Mouse (Mus musculus) layer of hippocampus, postnatal 25 days (tissue): ENCODE data around the gene Faah. TPM values are rescaled to one million over a fixed set of nuclear protein-coding genes. Genes with fewer than 3 reads are reported as not detected.

Experiments used
- DNase-seq, 2 experiments: peaks; one replicate each; pipeline ENCODE4 v3.0.0; 2022; ENCODE audit warnings: mixed read lengths in 2 of 2, low spot score in 1 of 2; ENCODE audit errors: extremely low spot score in 1 of 2
- total RNA-seq, 2 experiments: library from RNA; stranded (reverse); gene quantifications; 2 replicates each; pipeline ENCODE4 v1.2.3; 2021

Gene Faah
- total RNA-seq, 2 experiments from 2014 or later = 139 to 163 TPM

DNA sequence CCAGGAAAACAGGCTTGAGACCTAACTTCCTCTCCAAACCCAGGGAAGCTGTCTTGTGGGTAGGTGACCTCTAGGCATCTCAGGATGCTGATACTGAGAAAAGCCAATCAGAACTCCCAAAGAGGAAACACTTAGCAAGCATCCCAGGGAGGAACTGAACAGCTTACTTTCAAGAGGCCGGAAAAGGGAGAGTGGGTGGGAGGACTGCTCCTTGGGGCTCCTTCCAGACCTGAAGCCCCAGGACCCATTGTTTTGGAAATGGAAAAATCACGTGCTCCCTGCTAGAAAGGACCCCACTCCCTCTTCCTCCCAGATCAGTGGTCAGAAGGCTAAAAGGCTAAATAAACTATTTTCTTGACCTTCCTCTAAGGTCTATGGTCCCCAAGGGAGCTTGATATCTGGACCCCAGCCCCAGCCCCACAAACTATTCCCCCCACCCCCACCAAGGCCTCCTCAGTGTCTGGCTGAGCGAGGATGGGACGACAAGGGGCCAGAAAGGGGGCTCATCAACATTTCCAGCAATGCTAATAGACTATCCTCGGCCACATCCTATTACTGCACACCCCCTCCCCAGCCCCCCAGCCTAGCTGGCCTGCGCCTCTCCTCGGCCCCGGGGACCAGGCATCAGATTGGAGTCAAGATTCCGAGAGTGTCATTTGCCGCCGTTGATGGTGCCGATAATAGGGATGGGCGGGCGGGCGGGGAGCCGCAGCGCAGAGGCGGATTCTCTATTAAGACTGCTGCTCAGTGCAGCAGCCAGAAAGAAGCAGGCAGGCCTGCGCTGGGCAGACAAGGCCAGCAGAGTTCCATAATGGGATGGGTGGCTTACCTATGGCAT is 62.9 kb downstream of the Faah start:
- no peak for DNase-seq

DNA sequence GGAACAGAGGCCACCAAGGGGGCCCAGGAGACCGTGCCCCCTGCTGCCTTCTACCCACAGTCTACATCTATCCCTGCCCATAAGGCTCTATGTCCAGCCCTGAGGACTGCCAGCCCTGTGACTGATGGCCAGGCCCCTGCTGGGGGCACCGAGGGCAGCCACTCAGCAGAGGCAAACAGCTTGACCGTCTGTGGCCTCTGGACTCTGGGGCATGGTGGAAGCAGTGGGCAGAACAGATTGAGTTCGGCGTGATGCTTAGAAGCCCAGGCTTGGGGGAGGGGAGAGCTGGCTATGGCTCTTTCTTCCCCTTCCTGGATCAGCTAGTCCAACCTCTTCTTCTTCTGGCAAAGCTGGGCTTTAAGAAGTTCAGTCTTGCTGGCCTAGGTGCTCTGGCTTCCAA is 64.2 kb downstream of the Faah start:
- DNase-seq = no peak

DNA sequence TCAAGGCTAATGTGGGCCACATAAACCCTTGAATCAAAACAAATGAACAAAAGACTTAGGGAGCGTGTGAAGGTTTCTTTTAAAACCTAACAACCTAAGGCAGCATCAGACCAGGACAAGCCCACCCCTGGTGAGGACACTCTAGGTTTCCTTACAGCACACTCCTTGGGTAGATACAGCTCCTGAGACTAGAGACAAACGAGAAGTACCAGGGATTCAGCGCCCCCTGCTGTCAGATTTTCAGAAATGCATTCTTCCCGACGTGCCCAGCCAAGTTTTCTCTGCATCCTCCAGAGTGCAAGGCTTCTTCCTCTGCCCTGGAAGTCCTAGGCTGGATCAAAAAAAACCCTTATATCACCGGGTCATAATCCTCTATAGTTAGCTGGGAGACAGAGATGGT is 65.0 kb downstream of the Faah start:
- DNase-seq = peak; percentile 46 to 77

DNA sequence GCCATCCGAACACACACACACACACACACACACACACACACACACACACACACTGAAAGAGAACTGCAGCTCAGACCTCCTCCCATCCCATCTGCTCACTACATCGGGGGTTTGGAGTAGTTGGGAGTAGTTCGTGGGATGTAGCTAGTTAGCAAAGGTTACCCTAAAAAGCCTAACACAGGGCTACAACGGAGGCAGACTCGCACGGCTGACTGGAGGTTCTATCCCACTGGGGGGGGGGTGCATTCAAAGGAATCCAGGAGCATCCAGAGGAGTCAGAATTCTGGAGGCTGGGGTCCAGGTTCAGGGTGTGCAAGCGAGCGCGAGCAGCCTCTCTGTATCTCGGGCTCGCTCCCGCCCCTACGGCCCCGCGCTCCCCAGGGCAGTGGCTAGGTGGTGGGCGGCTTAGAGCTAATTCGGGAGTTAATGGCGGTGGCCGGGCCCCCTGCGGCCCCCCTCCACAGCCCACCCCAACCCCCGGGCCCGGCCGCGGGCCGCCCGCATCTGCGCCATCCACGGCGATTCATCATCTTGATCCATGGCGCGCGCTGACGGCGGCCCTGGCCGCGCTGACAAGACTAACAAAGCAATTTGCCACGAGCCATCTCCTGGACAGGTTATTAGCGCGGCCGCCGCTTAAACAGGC is 73.9 kb downstream of the Faah start:
- DNase-seq = no peak

DNA sequence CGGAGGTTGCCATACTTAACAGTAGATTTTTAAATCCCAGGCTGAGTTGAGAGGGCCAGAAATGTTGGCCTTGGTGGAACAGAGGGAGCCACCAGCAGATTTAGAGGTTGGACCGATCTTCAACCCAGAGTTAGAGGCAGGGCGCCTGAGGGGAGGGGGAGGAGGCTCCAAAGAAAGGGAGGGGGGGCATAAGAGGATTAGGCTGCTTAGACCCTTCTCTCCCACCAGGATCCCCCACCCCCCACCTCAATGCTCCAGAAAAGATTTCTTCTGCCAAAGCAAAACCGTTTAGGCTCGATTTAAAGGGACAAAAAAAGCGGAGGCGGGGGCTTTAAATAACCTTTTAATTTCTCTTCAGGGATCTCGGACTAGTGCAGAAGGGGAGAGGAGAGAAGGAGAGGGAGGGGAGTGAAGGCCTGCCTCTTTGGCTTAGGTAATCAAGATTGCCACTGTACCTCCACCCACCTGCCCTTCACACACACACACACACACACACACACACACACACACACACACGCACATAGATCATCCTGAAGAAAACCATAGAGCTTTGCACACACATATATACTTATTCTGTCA is 76.4 kb downstream of the Faah start:
- no peak for DNase-seq

DNA sequence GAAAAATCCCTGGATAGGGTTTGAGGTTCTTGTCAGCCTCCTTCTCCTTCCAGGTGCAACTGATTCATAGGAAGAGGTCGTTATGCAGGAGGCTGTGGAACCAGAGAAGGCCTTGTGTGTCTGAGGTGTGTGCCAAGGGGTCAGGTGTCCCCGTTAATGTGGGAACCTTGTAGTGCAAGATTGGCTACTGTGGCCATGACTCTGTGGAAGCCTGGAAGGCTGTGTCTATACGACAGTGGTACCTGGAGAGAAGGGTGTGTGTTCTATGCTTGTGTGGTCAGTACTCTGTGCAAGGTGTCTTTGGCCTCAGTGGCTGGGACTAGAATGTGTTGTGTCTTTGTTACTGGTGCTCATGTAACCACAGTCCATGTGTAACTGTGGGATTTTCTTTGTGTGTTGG is 77.0 kb downstream of the Faah start:
- no peak for DNase-seq

DNA sequence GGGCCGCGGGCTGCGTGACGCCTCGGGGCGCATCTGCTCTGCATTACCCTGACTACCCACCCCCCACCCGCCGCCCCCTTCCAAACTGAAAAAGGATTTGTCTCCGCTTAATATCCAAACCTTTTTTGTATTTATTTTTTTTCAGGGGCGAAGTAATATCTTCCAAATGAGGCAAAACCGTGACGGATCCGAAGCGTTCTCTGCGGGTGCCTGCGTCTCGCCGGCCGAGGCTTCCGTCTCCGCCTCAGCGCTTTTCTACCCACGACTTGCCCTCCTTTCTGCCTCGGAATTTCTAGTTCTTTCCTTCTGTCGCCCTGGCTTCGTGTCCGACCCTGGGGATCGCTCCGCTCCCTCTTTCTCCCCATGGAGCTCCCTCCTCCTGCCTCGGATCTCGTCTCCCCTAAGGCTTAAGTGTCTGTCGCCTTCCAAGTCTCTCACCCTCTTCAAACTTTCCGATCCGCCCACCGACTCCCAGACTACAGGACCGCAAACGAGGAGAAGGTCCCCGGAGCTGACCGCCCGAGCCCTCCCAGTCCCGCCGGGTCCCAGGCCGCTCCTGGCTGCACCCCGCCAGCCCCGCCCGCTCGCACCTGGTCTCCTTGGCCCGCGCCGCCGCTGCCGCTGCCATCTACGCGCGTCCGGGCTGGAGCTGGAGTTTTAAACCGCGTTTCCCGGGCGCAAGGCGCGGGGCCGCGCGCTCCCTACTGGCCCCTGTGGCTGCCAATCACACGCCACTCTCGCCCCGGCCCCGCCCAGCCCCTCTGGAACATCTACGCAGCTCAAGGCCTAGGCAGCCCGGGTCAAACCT is 78.2 kb downstream of the Faah start, which contains the start of gene Dmbx1:
Gene Dmbx1, minus strand, starts transcription at position 632 of the 808 bp plus-strand sequence.
- DNase-seq = no peak

DNA sequence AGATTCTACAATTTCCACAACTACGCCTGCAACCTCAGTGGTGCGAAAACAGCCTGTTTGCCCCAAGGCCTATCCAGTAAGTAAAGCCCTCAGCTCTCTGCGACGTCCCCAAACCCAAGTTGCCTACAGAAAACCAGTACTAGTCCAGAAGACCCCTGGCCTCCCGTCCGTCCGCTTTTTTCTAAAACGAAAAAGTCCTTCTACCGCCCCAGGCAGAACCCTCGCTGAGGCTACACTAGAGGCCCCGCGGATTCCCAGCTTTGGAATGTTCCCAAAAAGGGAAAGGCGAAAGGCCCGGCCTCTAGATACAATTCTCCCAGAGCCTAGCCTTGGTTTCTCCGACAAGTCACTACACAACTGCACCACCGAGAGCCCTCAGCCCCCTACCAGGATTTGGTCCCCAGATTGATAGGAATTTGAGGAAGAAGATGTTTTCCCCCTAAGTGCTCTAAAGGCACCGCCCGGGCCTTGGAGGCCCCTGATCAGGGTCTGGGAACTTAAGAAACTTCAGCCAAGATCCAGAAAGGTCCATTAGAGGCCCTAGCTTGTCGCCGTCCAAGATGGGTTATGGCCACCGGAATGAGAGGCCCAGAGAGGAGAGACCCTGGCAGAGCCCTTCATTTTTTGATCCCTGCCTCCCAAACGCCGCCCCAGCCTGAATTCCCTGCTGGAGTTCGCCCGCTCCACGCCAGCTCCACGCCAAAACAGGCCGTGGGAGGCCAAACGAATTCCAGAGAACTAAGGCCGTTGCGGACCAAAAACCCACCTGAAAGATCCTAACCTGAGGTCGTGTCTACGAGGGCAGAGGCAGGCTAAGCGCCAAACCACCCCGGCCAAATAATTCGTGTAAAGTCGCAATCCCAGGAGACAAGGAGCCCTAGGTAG is 79.2 kb downstream of the Faah start:
- DNase-seq = peak; percentile 26 to 52

DNA sequence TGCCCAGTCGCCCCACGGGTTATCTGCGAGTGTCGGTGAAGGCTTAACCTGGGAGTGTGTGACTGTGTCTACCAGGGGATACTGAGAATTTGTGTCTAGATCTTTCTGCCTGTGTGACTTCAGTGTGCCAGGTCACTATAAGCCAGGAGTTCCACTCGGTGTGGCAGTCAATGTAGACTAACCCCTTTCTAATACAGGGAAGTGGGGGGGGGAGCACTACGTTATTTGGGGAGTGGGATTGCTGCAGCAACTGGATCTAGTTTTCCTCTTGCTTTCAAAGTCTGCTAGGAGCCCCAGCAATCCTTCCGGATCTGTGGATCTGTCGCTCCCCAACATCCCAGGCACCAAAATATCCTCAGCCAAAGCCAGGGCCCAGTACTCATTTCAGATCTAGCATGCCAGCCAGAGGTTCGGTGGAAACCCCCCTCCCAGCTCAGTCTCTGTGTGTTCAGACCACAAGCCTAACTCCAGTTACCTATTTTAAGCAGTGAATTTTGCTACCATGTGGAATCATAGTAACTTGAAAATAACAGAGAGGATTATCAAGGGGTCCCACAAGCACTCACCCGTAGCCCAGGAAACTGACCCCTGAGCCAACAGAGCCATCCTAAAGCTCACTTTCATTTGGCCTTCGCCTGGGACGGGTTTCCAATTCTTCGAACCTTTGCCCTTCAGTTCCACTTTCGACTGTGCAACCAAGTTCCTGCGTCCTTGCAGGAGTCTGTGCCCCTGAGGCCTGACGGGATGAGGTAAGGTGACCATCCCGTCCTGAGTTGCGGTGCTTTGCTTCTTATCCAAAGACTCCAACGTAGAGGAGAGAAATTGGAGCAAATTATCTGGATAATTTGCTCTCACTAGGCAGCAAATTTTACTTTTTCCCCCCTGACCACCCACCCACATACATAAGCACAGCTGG is 80.4 kb downstream of the Faah start:
- no peak for DNase-seq

DNA sequence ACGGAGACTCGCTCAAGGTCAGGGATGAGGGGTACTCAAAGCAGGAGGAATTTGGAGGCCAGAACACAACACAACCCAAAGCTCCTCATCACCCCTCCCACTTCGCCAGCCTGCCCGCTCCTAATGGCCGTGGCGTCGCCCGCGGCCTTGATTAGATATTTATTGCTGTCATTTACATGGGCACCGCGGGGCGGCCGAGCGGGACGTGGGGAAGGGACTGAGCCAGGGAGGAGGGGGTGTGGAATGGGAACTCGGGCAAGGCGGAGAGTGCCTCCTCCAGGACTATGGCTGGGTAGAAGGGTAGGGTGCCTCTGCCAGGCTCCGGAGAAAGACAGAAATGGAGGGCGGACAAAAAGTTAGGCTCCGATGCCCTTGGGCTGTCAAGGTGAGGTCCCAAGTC is 81.1 kb downstream of the Faah start:
- no peak for DNase-seq

DNA sequence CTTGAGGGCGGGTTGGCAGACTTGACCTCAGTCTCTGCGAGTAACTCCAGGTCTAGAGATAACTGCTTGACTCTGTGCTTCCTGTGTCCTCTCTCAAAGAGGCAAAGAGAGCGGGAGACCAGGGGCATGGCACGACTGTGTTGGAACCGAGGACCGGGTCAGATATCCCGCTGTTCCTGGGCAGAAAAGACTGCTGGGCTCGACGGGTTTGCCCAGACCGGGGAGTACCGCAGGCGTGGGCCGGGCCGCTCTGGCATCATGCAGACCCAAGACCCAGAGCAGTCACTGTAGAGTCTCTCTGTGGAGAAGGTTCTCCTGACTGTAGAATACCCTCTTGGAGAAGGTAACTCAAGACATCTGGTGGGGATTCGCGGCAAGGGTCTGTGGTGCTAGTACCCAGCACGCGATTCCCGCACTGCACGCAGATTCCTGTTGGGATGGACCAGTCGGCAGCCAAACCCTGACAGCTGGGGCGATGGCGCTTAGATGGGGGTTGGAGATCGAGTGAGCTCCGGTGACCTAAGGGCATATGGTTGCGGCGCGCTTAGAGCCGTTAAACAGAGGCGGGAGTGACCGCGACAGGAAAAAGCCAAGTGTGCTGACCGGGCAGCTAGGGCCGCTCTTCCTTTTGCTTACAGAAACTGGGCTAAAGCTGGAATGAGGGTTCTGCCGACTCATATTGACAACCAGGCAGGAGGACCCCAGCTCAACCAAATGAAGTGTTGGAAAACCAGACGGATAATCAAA is 81.7 kb downstream of the Faah start:
- no peak for DNase-seq

DNA sequence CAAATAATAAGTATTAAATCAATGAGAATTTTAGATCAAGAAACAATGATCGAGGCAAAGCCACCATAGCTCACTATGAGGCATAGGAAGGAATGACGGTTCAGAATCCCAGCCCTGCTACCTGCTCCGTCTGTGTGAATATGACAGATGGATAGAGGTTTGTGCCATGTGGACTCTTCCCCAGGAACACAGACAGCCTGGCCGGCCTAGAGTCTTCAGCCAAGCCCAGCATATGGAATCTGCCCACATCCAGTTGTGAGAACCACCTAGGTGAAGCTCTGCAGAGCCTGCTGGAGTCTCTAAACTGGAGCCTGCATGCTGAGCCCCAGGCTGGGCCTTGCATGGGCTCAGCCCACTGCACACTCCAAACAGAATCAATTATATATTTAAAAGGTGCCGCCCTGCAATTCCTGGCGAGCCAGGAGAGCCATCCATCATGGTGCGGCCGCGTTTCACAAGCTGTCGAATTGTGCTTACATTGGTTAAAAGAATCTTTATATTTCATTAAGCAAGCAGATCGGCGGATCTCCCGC is 86.1 kb downstream of the Faah start:
- DNase-seq = no peak

DNA sequence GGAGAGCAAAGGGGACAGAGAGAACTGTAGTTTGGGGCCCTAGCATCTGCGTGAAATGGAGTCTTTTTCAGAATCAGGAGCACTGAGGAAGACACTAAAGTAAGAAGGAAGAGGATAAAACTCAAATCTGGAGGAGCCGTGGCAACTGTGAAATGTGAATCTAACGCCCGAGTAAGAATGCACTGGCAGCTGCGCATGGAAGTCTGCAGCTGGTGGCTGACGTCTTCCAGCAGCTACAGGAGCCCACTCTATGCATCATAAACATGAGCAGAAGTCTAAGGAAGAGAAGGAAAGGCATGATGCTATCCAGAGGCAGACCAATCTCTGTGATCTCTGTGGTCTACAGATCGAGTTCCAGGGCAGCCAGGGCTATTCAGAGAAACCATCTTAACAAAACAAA is 90.1 kb downstream of the Faah start:
- no peak for DNase-seq

DNA sequence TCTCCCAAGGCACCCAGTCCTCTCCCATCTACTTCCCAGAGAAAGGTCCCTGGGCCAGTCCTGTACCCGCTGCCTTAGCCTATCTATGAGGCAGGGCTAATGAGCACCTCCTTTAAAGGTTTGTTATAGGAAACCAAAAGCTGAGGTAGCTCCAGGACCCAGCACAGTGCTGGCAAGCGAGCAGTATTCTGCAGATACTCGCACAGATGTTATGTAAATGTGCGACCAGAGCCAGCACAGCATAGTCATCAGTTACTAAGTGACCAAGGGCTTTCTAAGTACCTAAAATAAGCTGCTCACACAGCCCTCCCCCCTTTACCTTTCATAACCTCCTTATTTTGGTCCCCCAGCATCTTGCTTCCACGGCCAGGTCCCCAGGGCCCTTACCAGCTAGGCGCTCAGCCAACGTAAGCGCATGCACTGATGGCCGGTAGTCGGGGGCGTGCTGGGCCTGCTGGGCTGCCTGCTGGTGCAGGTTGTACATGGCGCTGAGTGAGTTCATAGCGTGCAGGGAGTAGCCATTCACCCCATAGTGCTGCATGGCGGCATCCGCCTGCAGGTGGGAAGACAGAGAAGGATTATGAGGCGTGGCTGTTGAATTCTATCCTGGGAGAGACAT is 94.4 kb downstream of the Faah start:
- no peak for DNase-seq

DNA sequence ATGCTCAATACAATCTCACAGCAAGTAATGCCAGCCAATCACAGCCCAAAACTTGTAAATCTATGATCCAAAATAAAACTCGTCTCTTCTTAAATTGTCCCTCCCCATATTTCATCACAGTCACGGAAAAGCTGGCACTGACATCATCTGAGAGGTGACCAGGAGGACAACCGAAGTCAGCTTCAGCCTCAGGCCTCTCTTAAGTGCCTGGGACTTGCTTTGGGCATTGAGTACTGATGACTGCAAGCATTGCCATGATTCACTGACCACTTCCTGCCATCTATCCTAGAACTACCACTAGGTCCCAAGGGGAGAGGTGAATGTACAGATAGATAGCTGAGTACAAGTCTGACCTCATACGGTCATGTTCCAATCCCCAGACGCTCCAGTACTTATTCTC is 95.0 kb downstream of the Faah start:
- DNase-seq = no peak

DNA sequence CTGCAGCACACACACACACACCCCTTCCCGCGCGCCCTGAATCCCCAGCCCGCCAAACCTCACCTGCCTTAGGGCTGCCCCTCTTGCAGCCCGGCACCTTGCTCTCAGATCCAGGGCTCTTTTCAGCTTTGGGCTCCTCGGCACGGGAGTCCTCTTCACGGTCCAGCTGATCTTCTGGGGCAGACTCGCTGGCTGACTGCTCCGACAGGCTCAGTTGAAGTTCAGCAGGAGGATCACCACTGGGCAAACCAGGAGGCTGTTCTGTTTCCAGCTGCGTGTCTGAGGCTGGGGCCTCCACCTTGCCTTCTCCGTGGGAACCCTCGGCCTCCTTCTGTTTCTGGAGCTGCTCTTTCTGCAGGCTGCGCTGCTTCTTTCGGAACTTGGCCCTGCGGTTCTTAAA is 97.8 kb downstream of the Faah start:
- DNase-seq = no peak
